8 mouse cellular contexts compared by ENCODE assay signal in genomic region chr8:111743792-111744696, GRCm38 (mm10). TPM values are rescaled to one million over a fixed set of nuclear protein-coding genes. Genes with fewer than 3 reads are reported as not detected.
DNase-seq lines count a peak whose midpoint lies in the region; ATAC-seq and TF ChIP-seq lines count a peak whose summit lies in the region.

TSS of gene Bcar1 (minus strand) at chr8:111743809.

- H3K4me3 ChIP-seq in limb, embryonic 14.5 days (replicated peaks; ENCODE audit: low read length) = peak within 1 kb of the TSS; percentile 80
- peak within 1 kb of the TSS; percentile 72 for H3K4me3 ChIP-seq in myocyte

- no peaks in the 10 kb centered on the region for H3K27me3 ChIP-seq in limb, embryonic 14.5 days (ENCODE audit: control insufficient read depth, insufficient read depth, low read length)
- H3K27me3 ChIP-seq in myocyte (ENCODE audit: control insufficient read depth, insufficient read depth, insufficient read length) = no peaks in the 10 kb centered on the region

- H3K4me2 ChIP-seq in limb, embryonic 14.5 days (replicated peaks; ENCODE audit: low read depth, low read length, severe bottlenecking) = peak within 1 kb of the TSS; percentile 79
- peak within 1 kb of the TSS; percentile 98 for H3K4me2 ChIP-seq in myocyte (ENCODE audit: low read depth)

- H3K4me1 ChIP-seq in limb, embryonic 14.5 days (ENCODE audit: control insufficient read depth, insufficient read depth, low read length) = peaks cover 50% of the 10 kb centered on the region

- peak; percentile 79 for ATAC-seq in limb, embryonic 14.5 days (ENCODE audit: low FRiP score, low read depth)

- peak within 1 kb of the TSS; percentile 56 for H3K27ac ChIP-seq in limb, embryonic 14.5 days (replicated peaks; ENCODE audit: low read depth, low read length)

- H3K79me2 ChIP-seq in myocyte (ENCODE audit: control insufficient read depth, insufficient read depth) = peaks cover 46% of the 10 kb centered on the region

- no peaks in the 10 kb centered on the region for H3K36me3 ChIP-seq in limb, embryonic 14.5 days (ENCODE audit: control insufficient read depth, insufficient read depth, low read length)
- H3K36me3 ChIP-seq in myocyte (ENCODE audit: control insufficient read depth, insufficient read depth) = no peaks in the 10 kb centered on the region

- peak within 1 kb of the TSS; percentile 88 for H3K9ac ChIP-seq in limb, embryonic 14.5 days (ENCODE audit: low read depth, low read length, severe bottlenecking)

- no peaks in the 10 kb centered on the region for H3K9me3 ChIP-seq in limb, embryonic 14.5 days (ENCODE audit: control insufficient read depth, low read length)

- 15% methylated on average over 25 of the region's 40 CpGs for WGBS in limb, embryonic 14.5 days

- TF ChIP-seq POLR2A in limb, embryonic 14.5 days (IDR thresholded peaks at IDR 0.05; ENCODE audit: borderline replicate concordance, extremely low read depth, insufficient read depth, insufficient read length) = no peak
- TF ChIP-seq POLR2A in myocyte (IDR thresholded peaks at IDR 0.05; ENCODE audit: insufficient read length, low read depth) = peak; percentile 79

- H3ac ChIP-seq in myocyte (ENCODE audit: control insufficient read depth, insufficient read length) = peak within 1 kb of the TSS; percentile 60

- peak; percentile 65 for DNase-seq in layer of hippocampus, adult 11-12 months (ENCODE audit: low spot score)
- no peak for DNase-seq in layer of hippocampus, adult 9-10 months (ENCODE audit: low spot score)
- peak; percentile 93 for DNase-seq in embryo, embryonic 11 days
- DNase-seq in heart, adult 11 months = peak; percentile 99
- DNase-seq in kidney, adult 18-20 months = peak; percentile 82
- DNase-seq in limb, embryonic 14.5 days (ENCODE audit: low spot score) = peak; percentile 70
- DNase-seq in urinary bladder, adult 2 months (ENCODE audit: low spot score) = peak; percentile 73

TF ChIP-seq in myocyte, 11 proteins besides CTCF, POLR2A, EP300 and RAD21:
- TF ChIP-seq MYOG (IDR thresholded peaks at IDR 0.05; ENCODE audit: control insufficient read depth in 1 of 3, insufficient read depth in 1 of 3, insufficient read length in 2 of 3, low read depth in 2 of 3) = no peak
- no peak for TF ChIP-seq CEBPB (IDR thresholded peaks at IDR 0.05; ENCODE audit: insufficient read depth, poor library complexity, severe bottlenecking)
- no peak for TF ChIP-seq TCF12 (IDR thresholded peaks at IDR 0.05; ENCODE audit: insufficient read depth, poor library complexity, severe bottlenecking)
- peak; percentile 36 for TF ChIP-seq POLR2AphosphoS2 (IDR thresholded peaks at IDR 0.05; ENCODE audit: insufficient read length, low read depth)
- TF ChIP-seq REST (IDR thresholded peaks at IDR 0.05; ENCODE audit: insufficient read depth, insufficient read length) = no peak
- no peak for TF ChIP-seq USF1 (IDR thresholded peaks at IDR 0.05; ENCODE audit: low read depth)
- TF ChIP-seq SRF (IDR thresholded peaks at IDR 0.05; ENCODE audit: control insufficient read depth, insufficient read length, low read depth) = no peak
- TF ChIP-seq E2F4 (IDR thresholded peaks at IDR 0.05; ENCODE audit: insufficient read depth) = no peak
- peak in 2 of 3 experiments; percentile 26 to 34 for TF ChIP-seq MYOD1 (IDR thresholded peaks at IDR 0.05; ENCODE audit: control insufficient read depth in 1 of 3, insufficient read length in 2 of 3, low read depth in 2 of 3)
- TF ChIP-seq MAX (IDR thresholded peaks at IDR 0.05; ENCODE audit: low read depth) = no peak
- no peak for TF ChIP-seq TCF3 (IDR thresholded peaks at IDR 0.05; ENCODE audit: insufficient read length, low read depth)

RNA-seq across cellular contexts. Expression of gene Bcar1, which starts in this region (rescaled TPM):
- polyA plus RNA-seq in limb, embryonic 14.5 days (2012; rRNA removed) = 55.5 and 79.4 TPM in 2 replicates
- 40.7 and 45.4 TPM in 2 replicates for polyA plus RNA-seq in limb, embryonic 14.5 days (2014; fragmentation: Nextera tagmentation; extraction: Ambion mirVana)
- 81.9 TPM for polyA plus RNA-seq in myocyte (2012; fragmentation: generic; extraction: Trizol)
- 40.1 and 42.5 TPM in 2 replicates for polyA plus RNA-seq in urinary bladder, adult 2 months (2012; rRNA removed)
